Mouse (Mus musculus): Measurements from ENCODE around the gene Mup9.
"Not testable (repeated sequence)": the region's sequence is repeated elsewhere in the genome, so short reads cannot be mapped to it uniquely, and the experiment has no call there.

Mup9 gene

DNA sequence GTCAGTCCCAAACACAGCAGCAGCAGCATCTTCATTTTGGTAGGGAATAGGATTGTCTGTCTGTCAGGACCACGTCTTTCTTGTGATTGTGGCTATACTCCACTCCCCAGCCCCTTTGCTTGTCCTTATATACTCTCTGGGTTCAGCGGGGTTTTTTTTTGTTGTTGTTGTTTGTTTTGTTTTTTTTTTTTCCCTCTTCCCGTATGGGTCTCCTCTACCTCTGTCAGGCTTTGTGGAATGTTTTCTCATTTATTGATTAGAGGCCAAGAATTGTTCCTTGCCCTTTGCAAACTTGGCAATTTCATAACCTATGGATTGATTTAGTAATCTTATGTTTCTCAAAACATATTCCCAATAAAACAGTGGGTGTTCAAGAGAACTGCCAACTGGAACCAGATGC, at the start of gene Mup9:
Mup9 (minus strand) TSS at position 101 of the 400 bp plus-strand sequence.
- not testable (repeated sequence) for DNase-seq
